Mouse (Mus musculus): ENCODE measurements around the gene Ptpn13. TPM values are rescaled to one million over a fixed set of nuclear protein-coding genes. Genes with fewer than 3 reads are reported as not detected.

Gene Ptpn13
- polyA plus RNA-seq, 1 experiment, result 6.6 TPM

GRCm38 (mm10) chr5:103517641-103518040, 92.6 kb downstream of the Ptpn13 start:
- H3K4me3 ChIP-seq (ENCODE audit: control insufficient read depth, low read depth, low read length), result no peak overlapping the region
- TF ChIP-seq POLR2A (IDR thresholded peaks at IDR 0.05; ENCODE audit: control insufficient read depth, low read depth, low read length), result no peak
- TF ChIP-seq CTCF (IDR thresholded peaks at IDR 0.05; ENCODE audit: control insufficient read depth, insufficient read depth, insufficient replicate concordance, low read depth, low read length), result no peak
- H3K27me3 ChIP-seq (ENCODE audit: control insufficient read depth, insufficient read depth, low read length), result no peaks in the 10 kb centered on the region
- H3K27ac ChIP-seq (ENCODE audit: control insufficient read depth, insufficient read depth, low read depth, low read length), result no peak overlapping the region
- H3K36me3 ChIP-seq (ENCODE audit: control insufficient read depth, insufficient read depth, low read length), result no peaks in the 10 kb centered on the region
- no peaks in the 10 kb centered on the region for H3K4me1 ChIP-seq (ENCODE audit: control insufficient read depth, insufficient read depth, low read length)

GRCm38 (mm10) chr5:103518797-103519468, 93.9 kb downstream of the Ptpn13 start:
- Histone ChIP-seq H3K27ac (ENCODE audit: control insufficient read depth, insufficient read depth, low read depth, low read length) (no peak overlapping the region), H3K36me3 (ENCODE audit: control insufficient read depth, insufficient read depth, low read length) (no peaks in the 10 kb centered on the region), H3K4me3 (ENCODE audit: control insufficient read depth, low read depth, low read length) (no peak overlapping the region)

GRCm38 (mm10) chr5:103522371-103522770, 97.4 kb downstream of the Ptpn13 start:
- no peaks in the 10 kb centered on the region for H3K36me3 ChIP-seq (ENCODE audit: control insufficient read depth, insufficient read depth, low read length)
- no peak overlapping the region for H3K4me3 ChIP-seq (ENCODE audit: control insufficient read depth, low read depth, low read length)
- no peak overlapping the region for H3K27ac ChIP-seq (ENCODE audit: control insufficient read depth, insufficient read depth, low read depth, low read length)
- no peaks in the 10 kb centered on the region for H3K27me3 ChIP-seq (ENCODE audit: control insufficient read depth, insufficient read depth, low read length)
- TF ChIP-seq CTCF (IDR thresholded peaks at IDR 0.05; ENCODE audit: control insufficient read depth, insufficient read depth, insufficient replicate concordance, low read depth, low read length) (no peak), POLR2A (IDR thresholded peaks at IDR 0.05; ENCODE audit: control insufficient read depth, low read depth, low read length) (no peak)
- no peaks in the 10 kb centered on the region for H3K4me1 ChIP-seq (ENCODE audit: control insufficient read depth, insufficient read depth, low read length)

More at GRCm38 (mm10) chr5:103518797-103519468, 93.9 kb downstream of the Ptpn13 start:
- no peak for TF ChIP-seq POLR2A (IDR thresholded peaks at IDR 0.05; ENCODE audit: control insufficient read depth, low read depth, low read length)
- no peak for TF ChIP-seq CTCF (IDR thresholded peaks at IDR 0.05; ENCODE audit: control insufficient read depth, insufficient read depth, insufficient replicate concordance, low read depth, low read length)
- no peaks in the 10 kb centered on the region for H3K4me1 ChIP-seq (ENCODE audit: control insufficient read depth, insufficient read depth, low read length)
- no peaks in the 10 kb centered on the region for H3K27me3 ChIP-seq (ENCODE audit: control insufficient read depth, insufficient read depth, low read length)

GRCm38 (mm10) chr5:103526668-103527436, 101.9 kb downstream of the Ptpn13 start:
- Histone ChIP-seq H3K36me3 (ENCODE audit: control insufficient read depth, insufficient read depth, low read length) (no peaks in the 10 kb centered on the region), H3K4me3 (ENCODE audit: control insufficient read depth, low read depth, low read length) (no peak overlapping the region), H3K4me1 (ENCODE audit: control insufficient read depth, insufficient read depth, low read length) (no peaks in the 10 kb centered on the region), H3K27ac (ENCODE audit: control insufficient read depth, insufficient read depth, low read depth, low read length) (no peak overlapping the region), H3K27me3 (ENCODE audit: control insufficient read depth, insufficient read depth, low read length) (no peaks in the 10 kb centered on the region)
- TF ChIP-seq CTCF (IDR thresholded peaks at IDR 0.05; ENCODE audit: control insufficient read depth, insufficient read depth, insufficient replicate concordance, low read depth, low read length) (no peak), POLR2A (IDR thresholded peaks at IDR 0.05; ENCODE audit: control insufficient read depth, low read depth, low read length) (no peak)

DNA sequence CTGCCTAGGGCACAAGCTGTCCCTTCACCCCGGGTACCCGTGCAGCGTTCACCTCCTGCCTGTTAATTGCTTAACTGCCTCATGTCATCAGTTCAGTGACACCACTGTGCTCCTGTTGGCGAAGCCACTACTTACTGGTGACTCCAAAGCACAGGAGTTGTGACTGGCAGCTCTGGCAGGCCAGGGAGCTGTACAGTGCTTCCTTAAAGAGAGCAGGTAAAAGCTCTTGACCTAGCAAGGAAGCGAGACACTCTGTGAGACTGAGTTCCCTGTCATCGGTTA, 102.4 kb downstream of the Ptpn13 start:
- no peak for TF ChIP-seq POLR2A (IDR thresholded peaks at IDR 0.05; ENCODE audit: control insufficient read depth, low read depth, low read length)
- no peak for TF ChIP-seq CTCF (IDR thresholded peaks at IDR 0.05; ENCODE audit: control insufficient read depth, insufficient read depth, insufficient replicate concordance, low read depth, low read length)

GRCm38 (mm10) chr5:103530214-103530613, 105.2 kb downstream of the Ptpn13 start:
- Histone ChIP-seq H3K36me3 (ENCODE audit: control insufficient read depth, insufficient read depth, low read length) (no peaks in the 10 kb centered on the region), H3K4me3 (ENCODE audit: control insufficient read depth, low read depth, low read length) (no peak overlapping the region), H3K27me3 (ENCODE audit: control insufficient read depth, insufficient read depth, low read length) (no peaks in the 10 kb centered on the region), H3K4me1 (ENCODE audit: control insufficient read depth, insufficient read depth, low read length) (no peaks in the 10 kb centered on the region), H3K27ac (ENCODE audit: control insufficient read depth, insufficient read depth, low read depth, low read length) (no peak overlapping the region)
- TF ChIP-seq CTCF (IDR thresholded peaks at IDR 0.05; ENCODE audit: control insufficient read depth, insufficient read depth, insufficient replicate concordance, low read depth, low read length) (no peak), POLR2A (IDR thresholded peaks at IDR 0.05; ENCODE audit: control insufficient read depth, low read depth, low read length) (no peak)

More for the DNA sequence above, 102.4 kb downstream of the Ptpn13 start:
- Histone ChIP-seq H3K27me3 (ENCODE audit: control insufficient read depth, insufficient read depth, low read length) (no peaks in the 10 kb centered on the region), H3K4me3 (ENCODE audit: control insufficient read depth, low read depth, low read length) (no peak overlapping the region), H3K4me1 (ENCODE audit: control insufficient read depth, insufficient read depth, low read length) (no peaks in the 10 kb centered on the region), H3K27ac (ENCODE audit: control insufficient read depth, insufficient read depth, low read depth, low read length) (no peak overlapping the region), H3K36me3 (ENCODE audit: control insufficient read depth, insufficient read depth, low read length) (no peaks in the 10 kb centered on the region)

DNA sequence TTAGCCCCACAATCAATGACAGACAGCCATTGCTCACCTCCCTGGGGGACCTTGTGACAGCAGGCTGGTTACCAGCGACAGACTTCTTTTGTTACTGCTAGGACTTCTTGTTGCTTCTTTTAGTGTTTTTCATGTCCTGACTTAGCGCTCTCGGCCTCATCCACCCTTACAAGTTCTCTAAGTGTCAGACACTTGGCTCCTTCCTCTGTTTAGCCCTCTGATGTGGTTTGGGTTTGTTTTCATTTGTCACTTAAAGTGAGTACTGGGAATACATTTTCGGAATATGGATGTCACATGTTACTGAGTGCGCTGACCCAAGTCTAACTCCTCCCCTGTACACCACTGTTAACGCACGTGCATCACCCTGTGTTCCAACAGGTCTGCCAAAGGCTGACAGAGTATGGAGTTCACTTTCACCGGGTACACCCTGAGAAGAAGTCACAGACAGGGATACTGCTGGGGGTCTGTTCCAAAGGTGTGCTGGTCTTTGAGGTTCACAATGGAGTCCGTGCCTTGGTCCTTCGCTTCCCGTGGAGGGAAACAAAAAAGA, 107.9 kb downstream of the Ptpn13 start:
- Histone ChIP-seq H3K27me3 (ENCODE audit: control insufficient read depth, insufficient read depth, low read length) (no peaks in the 10 kb centered on the region), H3K27ac (ENCODE audit: control insufficient read depth, insufficient read depth, low read depth, low read length) (no peak overlapping the region), H3K36me3 (ENCODE audit: control insufficient read depth, insufficient read depth, low read length) (no peaks in the 10 kb centered on the region), H3K4me3 (ENCODE audit: control insufficient read depth, low read depth, low read length) (no peak overlapping the region), H3K4me1 (ENCODE audit: control insufficient read depth, insufficient read depth, low read length) (no peaks in the 10 kb centered on the region)
- TF ChIP-seq POLR2A (IDR thresholded peaks at IDR 0.05; ENCODE audit: control insufficient read depth, low read depth, low read length) (no peak), CTCF (IDR thresholded peaks at IDR 0.05; ENCODE audit: control insufficient read depth, insufficient read depth, insufficient replicate concordance, low read depth, low read length) (no peak)
